Mouse (Mus musculus) retina, adult 2 months (tissue): Measurements from ENCODE around the gene Nrxn1.

Experiments used
- DNase-seq: peaks from one replicate; pipeline ENCODE4 v3.0.0-alpha.2; 2012; ENCODE audit warnings: low read depth, low spot score

Gene Nrxn1

DNA sequence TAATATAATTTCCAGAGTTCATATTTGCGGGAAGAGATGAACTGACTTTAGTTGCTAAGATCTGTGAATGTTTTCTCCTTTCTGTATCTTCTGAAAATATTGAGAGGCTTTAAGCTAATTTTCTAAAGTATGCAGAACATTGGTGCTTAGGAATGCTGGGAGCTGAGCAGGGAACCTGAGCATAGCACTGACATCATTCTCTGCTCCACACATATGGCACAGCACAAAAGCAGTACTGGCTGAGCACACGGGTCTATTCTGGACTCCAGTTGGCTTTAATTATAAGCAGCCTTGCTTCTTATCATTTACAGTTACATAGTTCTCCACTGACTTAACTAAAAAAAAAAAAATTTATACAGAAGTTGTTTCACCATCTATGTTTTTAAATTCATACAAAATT, 641.5 kb downstream of the Nrxn1 start:
- DNase-seq = no peak

DNA sequence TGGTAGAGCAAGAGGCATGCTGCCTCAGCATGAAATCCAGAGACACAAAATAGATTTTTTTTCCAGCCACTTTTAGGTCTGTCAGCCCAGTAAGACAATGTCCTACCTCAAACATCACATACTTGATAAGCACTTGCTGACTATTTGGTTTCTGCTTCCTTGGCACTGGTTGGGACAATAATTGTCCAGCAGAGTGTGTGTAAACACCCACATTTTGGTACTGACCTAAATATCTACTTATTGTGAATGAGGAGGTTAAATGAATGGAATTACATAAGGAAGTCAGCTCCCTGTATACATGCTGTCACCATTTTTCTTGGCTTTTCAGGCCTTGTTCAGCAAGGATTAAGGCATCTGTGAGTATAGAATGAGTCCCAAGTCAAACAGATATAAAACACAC, 649.8 kb downstream of the Nrxn1 start:
- no peak for DNase-seq

- DNase-seq = no peak
Observed at GRCm38 (mm10) chr17:90435836-90436235, 657.0 kb downstream of the Nrxn1 start.

DNA sequence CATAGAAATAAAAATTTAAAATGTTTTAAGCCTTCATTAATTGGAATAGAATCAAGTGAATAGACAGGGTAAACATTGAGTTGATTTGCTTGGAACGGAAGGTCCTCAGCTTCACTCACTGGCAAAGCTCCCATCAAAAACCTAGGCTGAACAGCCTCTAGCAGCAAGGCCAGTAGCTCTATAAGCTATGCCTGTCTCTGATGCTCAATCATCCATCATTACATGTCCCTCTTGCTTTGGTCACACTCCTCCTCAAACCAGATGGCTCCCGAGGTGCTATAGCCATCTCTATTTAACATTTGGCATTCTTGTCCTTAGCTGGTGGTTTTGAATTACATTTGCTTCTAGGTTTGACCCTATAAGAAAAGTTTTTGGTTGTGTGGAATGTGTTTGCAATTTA, 657.5 kb downstream of the Nrxn1 start:
- no peak for DNase-seq

DNA sequence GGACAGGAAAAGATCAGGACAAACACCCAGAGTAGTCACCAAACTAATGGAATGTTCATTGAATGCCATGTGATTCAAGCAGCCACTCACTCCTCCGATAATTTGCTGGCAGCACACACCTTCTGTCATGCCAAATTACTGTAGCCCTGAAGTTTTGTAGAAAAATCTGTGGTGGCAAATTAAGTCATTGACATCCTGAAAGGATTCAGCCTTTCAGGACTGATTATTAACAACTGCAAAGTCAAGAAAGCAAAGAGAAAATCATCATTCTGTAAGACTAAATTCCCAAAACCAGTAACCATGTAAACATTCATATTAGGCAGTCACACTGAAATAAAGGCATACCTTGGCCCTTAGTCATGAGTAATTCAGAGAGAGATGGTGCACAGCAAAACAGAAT, 662.7 kb downstream of the Nrxn1 start:
- DNase-seq = no peak

GRCm38 (mm10) chr17:90425974-90426373, 666.9 kb downstream of the Nrxn1 start:
- no peak for DNase-seq

DNA sequence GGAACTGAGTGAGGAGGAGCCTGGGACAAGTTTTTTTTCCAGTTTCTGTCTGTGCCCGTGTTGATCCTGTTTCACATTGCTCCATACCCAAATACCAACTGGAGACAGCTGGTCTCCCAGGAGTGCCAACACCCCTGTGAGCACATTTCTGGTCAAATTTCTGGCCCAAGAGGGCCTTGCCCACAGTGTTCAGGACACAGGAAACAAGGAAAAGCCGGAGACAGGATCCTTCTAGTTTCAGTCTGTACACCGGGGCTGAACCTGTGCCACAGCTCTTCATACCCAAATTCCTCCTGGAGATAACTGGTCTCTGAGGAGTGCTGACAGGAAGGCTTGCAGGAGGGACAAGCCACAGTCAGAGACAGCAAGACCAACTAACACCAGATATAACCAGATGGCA, 670.3 kb downstream of the Nrxn1 start:
- no peak for DNase-seq

- no peak for DNase-seq
Observed at GRCm38 (mm10) chr17:90420757-90421156, 672.1 kb downstream of the Nrxn1 start.

GRCm38 (mm10) chr17:90419615-90420014, 673.3 kb downstream of the Nrxn1 start:
- no peak for DNase-seq

DNA sequence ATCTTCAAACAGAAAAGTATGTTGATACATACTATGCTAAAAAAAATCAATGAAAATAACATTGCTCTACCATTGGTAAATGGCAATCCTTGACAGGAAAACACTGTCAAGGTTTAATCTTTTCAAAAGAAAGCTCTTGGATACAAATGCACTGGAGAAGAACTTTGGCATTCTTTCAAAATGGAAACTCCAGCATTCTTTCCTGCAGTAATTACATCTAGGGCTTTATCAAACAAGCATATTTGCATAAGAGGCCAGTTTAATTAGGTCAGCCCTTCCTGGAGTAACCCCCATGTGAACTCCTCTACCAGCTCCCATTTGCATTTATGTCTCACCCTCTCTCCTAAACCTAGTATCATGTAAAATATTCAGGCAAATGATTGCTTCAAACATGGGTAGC, 696.5 kb downstream of the Nrxn1 start:
- DNase-seq = no peak

DNA sequence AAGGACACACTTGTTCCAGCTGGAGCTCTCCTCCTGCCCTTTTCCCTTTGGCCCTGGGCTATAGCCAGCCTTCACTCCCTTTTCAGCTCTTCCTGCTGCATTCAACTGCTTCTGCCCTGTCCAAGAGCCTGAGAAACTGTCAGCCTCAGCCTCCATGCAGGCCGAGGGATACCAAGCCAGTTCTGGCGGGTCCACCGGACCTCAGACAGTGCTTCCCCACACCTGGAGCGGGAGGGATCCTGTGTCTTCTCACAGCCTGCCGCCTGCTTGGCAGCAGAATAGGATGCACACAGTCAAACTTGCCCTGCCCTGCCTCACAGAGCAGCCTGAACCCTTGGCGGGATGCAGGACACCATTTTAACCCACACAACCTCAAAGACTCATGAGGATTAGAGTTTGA, 698.3 kb downstream of the Nrxn1 start:
- no peak for DNase-seq

- no peak for DNase-seq
Observed at GRCm38 (mm10) chr17:90392751-90393150, 700.1 kb downstream of the Nrxn1 start.

- DNase-seq = no peak
Observed at GRCm38 (mm10) chr17:90390316-90391212, 702.3 kb downstream of the Nrxn1 start.

GRCm38 (mm10) chr17:90384856-90385255, 708.0 kb downstream of the Nrxn1 start:
- DNase-seq = no peak

DNA sequence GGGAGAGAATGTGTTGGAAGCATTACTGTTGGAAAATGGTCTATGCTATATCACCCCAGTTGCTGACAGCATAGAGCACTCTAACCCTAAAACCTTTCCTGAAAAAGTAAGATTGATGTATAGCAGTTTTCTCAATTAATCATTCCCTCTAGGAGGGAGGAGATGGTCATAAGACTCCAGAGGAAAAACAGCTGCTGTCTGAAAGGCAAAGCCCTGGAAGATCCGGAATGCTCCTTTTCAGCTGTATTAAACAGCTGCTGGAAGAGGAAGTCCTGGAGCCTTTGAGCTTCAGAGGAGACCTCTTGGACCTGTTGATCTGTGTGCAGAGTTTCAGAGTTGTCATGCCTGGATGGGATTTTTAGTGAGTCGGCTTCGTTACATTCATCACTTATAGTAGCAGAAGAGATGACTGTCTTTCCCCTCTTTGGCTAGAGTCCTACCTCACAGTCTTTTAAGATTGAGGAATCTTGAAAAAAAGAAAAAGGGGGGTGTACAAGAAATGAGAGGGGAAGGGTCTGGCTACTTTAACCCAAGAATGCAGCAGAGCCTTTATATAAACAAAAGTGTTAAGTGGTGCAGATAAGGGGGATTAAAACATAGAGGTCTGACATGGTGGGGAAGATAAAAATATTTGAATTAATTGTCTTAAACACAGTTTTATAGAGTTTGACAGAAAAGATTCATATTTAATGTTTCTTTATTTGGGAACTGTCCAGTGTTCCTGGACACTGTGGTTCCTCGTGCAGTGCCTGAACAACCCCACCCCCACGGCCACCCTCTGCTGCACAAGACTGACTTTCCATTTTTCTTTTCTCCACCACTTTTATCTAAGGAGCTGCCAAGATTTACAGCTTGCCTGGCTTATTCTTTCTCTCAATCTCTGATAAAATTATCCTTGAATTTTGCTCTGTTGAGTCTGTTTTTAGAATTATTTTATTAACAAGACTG, 710.1 kb downstream of the Nrxn1 start:
- no peak for DNase-seq

GRCm38 (mm10) chr17:90376533-90376932, 716.3 kb downstream of the Nrxn1 start:
- DNase-seq = no peak

- DNase-seq = no peak
Observed at GRCm38 (mm10) chr17:90362169-90362568, 730.7 kb downstream of the Nrxn1 start.

GRCm38 (mm10) chr17:90349385-90350095, 743.3 kb downstream of the Nrxn1 start:
- DNase-seq = no peak

DNA sequence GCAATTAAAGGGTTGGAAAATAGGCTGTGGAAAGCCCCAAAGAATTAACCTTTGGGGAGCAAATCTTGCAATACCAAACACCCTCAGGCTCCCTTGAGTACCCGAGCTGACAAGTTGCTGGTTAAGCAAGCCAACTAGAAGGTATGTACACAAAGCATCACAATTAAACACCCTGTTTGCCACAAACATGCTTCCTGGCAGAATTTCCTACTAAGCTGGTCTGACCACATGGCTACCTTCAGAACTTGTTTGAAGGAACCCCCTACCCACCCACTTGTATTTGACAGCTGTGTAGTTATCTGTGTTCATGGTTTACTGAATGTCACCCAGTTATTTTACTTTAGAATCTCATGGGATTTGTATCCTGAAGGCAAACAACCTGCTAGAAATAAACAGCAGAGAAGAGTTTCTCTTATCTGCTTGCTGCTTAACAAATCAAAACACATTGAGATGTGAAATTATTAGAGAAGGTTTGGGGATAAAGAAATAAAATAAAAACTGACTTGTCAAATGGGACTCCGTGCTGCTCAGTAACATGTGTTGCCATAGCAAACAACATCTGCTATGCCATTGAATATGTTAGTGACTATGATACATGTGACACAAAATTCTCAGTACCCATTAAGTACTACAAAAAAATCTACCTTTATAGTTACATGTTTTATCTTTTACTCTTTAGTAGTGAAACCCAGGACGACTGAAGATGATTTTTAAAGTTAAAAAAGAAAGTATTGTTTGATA, 746.0 kb downstream of the Nrxn1 start:
- no peak for DNase-seq

- no peak for DNase-seq
Observed at GRCm38 (mm10) chr17:90333445-90333844, 759.4 kb downstream of the Nrxn1 start.

GRCm38 (mm10) chr17:90323674-90324073, 769.2 kb downstream of the Nrxn1 start:
- no peak for DNase-seq
